Mouse (Mus musculus) liver, embryonic 15.5 days (tissue): ENCODE measurements around the gene Dlgap3. TPM values are rescaled to one million over a fixed set of nuclear protein-coding genes. Genes with fewer than 3 reads are reported as not detected.
A peak's percentile ranks its signal among the peaks of the same experiment; 100 is the strongest.

Source experiments
- ATAC-seq: fragments of 200-750 bp; cut with Nextera tagmentation; 2 replicates; pipeline ENCODE4 v1.8.0; 2017; ENCODE audit warnings: moderate number of reproducible peaks, mild to moderate bottlenecking, moderate library complexity; ENCODE audit not compliant: insufficient read depth
- H3K27ac ChIP-seq: fragments of 300-500 bp; sonication (generic); replicated peaks from 2 replicates; pipeline ENCODE4 v1.5.1; 2015; ENCODE audit warnings: mild to moderate bottlenecking, inconsistent platforms
- H3K27me3 ChIP-seq: fragments of 300-500 bp; sonication (generic); 2 replicates; pipeline ENCODE4 v1.6.1; 2015; ENCODE audit warnings: mild to moderate bottlenecking, inconsistent platforms
- H3K36me3 ChIP-seq: fragments of 300-500 bp; sonication (generic); replicated peaks from 2 replicates; pipeline ENCODE4 v1.6.1; 2015; ENCODE audit warnings: moderate library complexity, mild to moderate bottlenecking, inconsistent platforms
- H3K4me1 ChIP-seq: fragments of 300-500 bp; sonication (generic); replicated peaks from 2 replicates; pipeline ENCODE4 v1.6.1; 2015; ENCODE audit warnings: inconsistent platforms
- H3K4me2 ChIP-seq: fragments of 300-500 bp; sonication (generic); 2 replicates; pipeline ENCODE4 v1.6.1; 2015; ENCODE audit warnings: moderate library complexity, mild to moderate bottlenecking, inconsistent platforms
- H3K4me3 ChIP-seq: fragments of 300-500 bp; sonication (generic); replicated peaks from 2 replicates; pipeline ENCODE4 v1.5.1; 2015; ENCODE audit warnings: mild to moderate bottlenecking, inconsistent platforms
- H3K9ac ChIP-seq: fragments of 300-500 bp; sonication (generic); 2 replicates; pipeline ENCODE4 v1.6.1; 2015; ENCODE audit warnings: moderate library complexity, mild to moderate bottlenecking, inconsistent platforms
- H3K9me3 ChIP-seq: fragments of 300-500 bp; sonication (generic); replicated peaks from 2 replicates; pipeline ENCODE4 v1.6.1; 2016; ENCODE audit warnings: inconsistent platforms
- WGBS: fragments of 180-500 bp; shearing (Covaris S2); methylation state at CpG from one replicate; pipeline ENCODE4 v1.1.7; 2015; ENCODE audit warnings: mixed read lengths; ENCODE audit not compliant: insufficient replicate concordance; 5-methylcytosine and 5-hydroxymethylcytosine counted together
- polyA plus RNA-seq: library from polyadenylated mRNA; unstranded; fragments of >200 nt; fragmentation: Nextera tagmentation; extraction: Ambion mirVana; gene quantifications from 2 replicates; pipeline ENCODE4 v1.2.1, GENCODE M21; 2015

Dlgap3 gene
- polyA plus RNA-seq, 1 experiment from 2014 or later: 0.20 TPM

- ATAC-seq: no peak
- Histone ChIP-seq H3K27me3 (peaks cover 19% of the 10 kb centered on the region), H3K4me1 (no peaks in the 10 kb centered on the region), H3K9me3 (no peaks in the 10 kb centered on the region), H3K4me3 (no peak overlapping the region), H3K27ac (no peak overlapping the region), H3K36me3 (no peaks in the 10 kb centered on the region), H3K9ac (no peak overlapping the region), H3K4me2 (no peak overlapping the region)
- WGBS: 59% methylated on average over 4 of the region's 4 CpGs
Observed at GRCm38 (mm10) chr4:127216251-127216651, 47.2 kb downstream of the Dlgap3 start.

DNA sequence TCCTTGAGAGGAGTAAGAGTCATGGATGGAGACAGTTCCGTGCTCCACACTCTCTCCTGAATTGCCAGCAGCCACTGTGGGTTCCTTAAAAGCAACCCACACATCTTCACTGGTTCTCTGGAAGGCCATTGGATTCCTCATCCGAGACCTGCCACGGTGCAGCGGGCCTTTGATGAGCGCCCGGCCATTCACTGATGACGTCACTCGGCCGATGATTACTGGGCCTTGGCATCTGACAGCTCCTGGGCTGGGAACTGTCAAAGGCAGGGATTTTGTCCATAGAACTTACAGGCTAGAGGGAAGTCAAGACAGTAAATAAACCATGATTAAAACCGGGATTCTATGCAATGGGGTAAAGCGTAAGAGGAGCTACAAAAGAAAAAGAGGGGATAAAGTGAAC lies 48.0 kb downstream of the Dlgap3 start:
- 60% methylated on average over 11 of the region's 11 CpGs for WGBS
- ATAC-seq: no peak

GRCm38 (mm10) chr4:127223291-127223690 lies 54.3 kb downstream of the Dlgap3 start:
- H3K27ac ChIP-seq: no peak overlapping the region
- 29% methylated on average over 10 of the region's 10 CpGs for WGBS
- H3K9ac ChIP-seq: no peak overlapping the region
- H3K27me3 ChIP-seq: peaks cover 54% of the 10 kb centered on the region
- H3K4me1 ChIP-seq: no peaks in the 10 kb centered on the region
- no peak overlapping the region for H3K4me3 ChIP-seq
- no peak for ATAC-seq
- H3K4me2 ChIP-seq: no peak overlapping the region
- H3K9me3 ChIP-seq: no peaks in the 10 kb centered on the region
- H3K36me3 ChIP-seq: no peaks in the 10 kb centered on the region

More for the DNA sequence above, 48.0 kb downstream of the Dlgap3 start:
- H3K9ac ChIP-seq: no peak overlapping the region
- no peak overlapping the region for H3K27ac ChIP-seq
- peaks cover 19% of the 10 kb centered on the region for H3K27me3 ChIP-seq
- H3K4me2 ChIP-seq: no peak overlapping the region
- no peak overlapping the region for H3K4me3 ChIP-seq
- H3K36me3 ChIP-seq: no peaks in the 10 kb centered on the region
- no peaks in the 10 kb centered on the region for H3K4me1 ChIP-seq
- no peaks in the 10 kb centered on the region for H3K9me3 ChIP-seq

- H3K4me3 ChIP-seq: no peak overlapping the region
- no peak overlapping the region for H3K27ac ChIP-seq
- ATAC-seq: no peak
- WGBS: 52% methylated on average over 4 of the region's 4 CpGs
- H3K4me1 ChIP-seq: no peaks in the 10 kb centered on the region
- H3K4me2 ChIP-seq: no peak overlapping the region
- H3K9me3 ChIP-seq: no peaks in the 10 kb centered on the region
- no peak overlapping the region for H3K9ac ChIP-seq
- H3K27me3 ChIP-seq: peaks cover 58% of the 10 kb centered on the region
- no peaks in the 10 kb centered on the region for H3K36me3 ChIP-seq
Observed at GRCm38 (mm10) chr4:127223755-127224154, 54.8 kb downstream of the Dlgap3 start.

GRCm38 (mm10) chr4:127224444-127225100 lies 55.6 kb downstream of the Dlgap3 start:
- 23% methylated on average over 19 of the region's 19 CpGs for WGBS
- no peak for ATAC-seq
- H3K4me3 ChIP-seq: no peak overlapping the region
- no peaks in the 10 kb centered on the region for H3K36me3 ChIP-seq
- no peak overlapping the region for H3K4me2 ChIP-seq
- peaks cover 65% of the 10 kb centered on the region for H3K27me3 ChIP-seq
- H3K9ac ChIP-seq: no peak overlapping the region
- no peaks in the 10 kb centered on the region for H3K4me1 ChIP-seq
- H3K27ac ChIP-seq: no peak overlapping the region
- no peaks in the 10 kb centered on the region for H3K9me3 ChIP-seq

DNA sequence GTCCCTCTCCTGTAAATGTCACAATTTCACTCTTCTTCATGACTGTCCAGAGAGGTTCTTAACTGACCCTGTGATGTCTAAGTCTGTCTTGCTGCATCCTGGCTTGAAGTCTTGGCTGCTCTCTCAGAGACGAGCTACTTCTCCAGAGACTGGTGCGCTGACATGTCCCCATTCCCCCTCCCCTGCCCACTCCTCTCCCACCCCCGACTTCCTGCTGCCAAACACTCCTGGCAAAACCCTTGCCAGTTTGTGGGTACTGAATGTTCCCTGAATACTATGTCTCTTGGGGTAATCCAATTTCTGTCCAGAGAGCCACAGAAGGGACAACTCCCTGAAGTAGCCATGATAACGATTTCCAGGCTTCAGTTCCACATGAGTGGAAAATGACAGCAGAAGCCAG lies 57.1 kb downstream of the Dlgap3 start:
- H3K4me2 ChIP-seq: no peak overlapping the region
- H3K9ac ChIP-seq: no peak overlapping the region
- no peaks in the 10 kb centered on the region for H3K9me3 ChIP-seq
- H3K27me3 ChIP-seq: peaks cover 65% of the 10 kb centered on the region
- H3K36me3 ChIP-seq: no peaks in the 10 kb centered on the region
- H3K4me3 ChIP-seq: no peak overlapping the region
- no peaks in the 10 kb centered on the region for H3K4me1 ChIP-seq
- no peak for ATAC-seq
- WGBS: 41% methylated on average over 4 of the region's 4 CpGs
- no peak overlapping the region for H3K27ac ChIP-seq

DNA sequence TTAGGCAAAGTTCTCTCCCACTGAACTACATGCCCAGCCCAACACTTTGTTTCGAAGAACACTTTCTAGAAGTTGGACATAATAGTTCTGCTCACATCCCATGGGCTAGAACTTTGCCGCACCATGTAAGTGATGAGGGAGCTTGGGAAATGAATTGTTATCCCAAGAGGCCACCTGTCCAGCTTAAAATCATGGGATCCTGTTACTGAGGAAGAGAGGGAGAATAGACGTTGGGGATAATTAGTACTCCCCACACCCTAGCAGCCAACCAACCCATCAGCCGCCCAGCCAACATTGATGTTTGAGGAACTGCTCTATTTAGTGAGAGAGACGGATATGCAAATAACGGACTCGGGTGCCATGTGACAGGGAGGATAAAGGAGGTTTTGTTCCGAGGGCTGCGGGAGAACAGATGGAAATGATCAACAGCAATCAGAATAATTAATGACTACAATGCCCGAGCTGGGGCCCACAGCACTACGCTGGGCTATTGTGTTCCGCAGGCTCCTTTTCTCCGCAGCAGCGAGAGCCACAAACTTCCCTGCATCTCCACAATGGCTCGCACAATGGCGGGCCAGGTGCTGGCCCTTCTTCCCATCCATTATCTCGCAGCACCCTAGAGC lies 58.2 kb downstream of the Dlgap3 start:
- Histone ChIP-seq H3K9ac (no peak overlapping the region), H3K4me2 (no peak overlapping the region), H3K27me3 (peaks cover 65% of the 10 kb centered on the region), H3K4me1 (no peaks in the 10 kb centered on the region), H3K9me3 (no peaks in the 10 kb centered on the region), H3K27ac (no peak overlapping the region), H3K4me3 (no peak overlapping the region), H3K36me3 (no peaks in the 10 kb centered on the region)
- no peak for ATAC-seq
- WGBS: 29% methylated on average over 17 of the region's 17 CpGs

GRCm38 (mm10) chr4:127232028-127232427 lies 63.0 kb downstream of the Dlgap3 start:
- 42% methylated on average over 6 of the region's 6 CpGs for WGBS
- Histone ChIP-seq H3K27me3 (peaks cover 47% of the 10 kb centered on the region), H3K4me2 (no peak overlapping the region), H3K4me1 (peaks cover 10% of the 10 kb centered on the region), H3K36me3 (no peaks in the 10 kb centered on the region), H3K9me3 (no peaks in the 10 kb centered on the region), H3K27ac (no peak overlapping the region), H3K9ac (no peak overlapping the region), H3K4me3 (no peak overlapping the region)
- no peak for ATAC-seq

- H3K36me3 ChIP-seq: no peaks in the 10 kb centered on the region
- peaks cover 47% of the 10 kb centered on the region for H3K27me3 ChIP-seq
- ATAC-seq: no peak
- H3K4me1 ChIP-seq: peaks cover 10% of the 10 kb centered on the region
- 51% methylated on average over 5 of the region's 5 CpGs for WGBS
- H3K9me3 ChIP-seq: no peaks in the 10 kb centered on the region
- H3K9ac ChIP-seq: no peak overlapping the region
- no peak overlapping the region for H3K27ac ChIP-seq
- no peak overlapping the region for H3K4me2 ChIP-seq
- no peak overlapping the region for H3K4me3 ChIP-seq
Observed at GRCm38 (mm10) chr4:127232551-127232950, 63.5 kb downstream of the Dlgap3 start.

- Histone ChIP-seq H3K4me3 (no peak overlapping the region), H3K36me3 (no peaks in the 10 kb centered on the region), H3K4me2 (no peak overlapping the region), H3K27ac (no peak overlapping the region), H3K27me3 (peaks cover 51% of the 10 kb centered on the region), H3K4me1 (peaks cover 10% of the 10 kb centered on the region), H3K9me3 (no peaks in the 10 kb centered on the region), H3K9ac (no peak overlapping the region)
- WGBS: 73% methylated on average over 40 of the region's 40 CpGs
- no peak for ATAC-seq
Observed at GRCm38 (mm10) chr4:127233416-127234125, 64.6 kb downstream of the Dlgap3 start.

- ATAC-seq: peak; percentile 57
- Histone ChIP-seq H3K27ac (no peak overlapping the region), H3K9me3 (no peaks in the 10 kb centered on the region), H3K4me2 (peak overlapping the region; percentile 80), H3K36me3 (no peaks in the 10 kb centered on the region), H3K4me1 (peaks cover 10% of the 10 kb centered on the region), H3K27me3 (peaks cover 48% of the 10 kb centered on the region), H3K9ac (no peak overlapping the region), H3K4me3 (peak overlapping the region; percentile 51)
- under 1% methylated on average over 67 of the region's 67 CpGs for WGBS
Observed at GRCm38 (mm10) chr4:127235742-127236487, 66.9 kb downstream of the Dlgap3 start.
